Mouse (Mus musculus) liver, embryonic 11.5 days (tissue): ENCODE data around the gene Setdb1. TPM values are rescaled to one million over a fixed set of nuclear protein-coding genes. Genes with fewer than 3 reads are reported as not detected.

Experiments used
- ATAC-seq: fragments of 200-750 bp; cut with Nextera tagmentation; replicated peaks from 2 replicates; pipeline ENCODE4 v1.8.0; 2017; ENCODE audit warnings: moderate number of reproducible peaks, mild to moderate bottlenecking, moderate TSS enrichment, moderate library complexity; ENCODE audit not compliant: low FRiP score
- DNase-seq: peaks from one replicate; pipeline ENCODE4 v3.0.0-alpha.2; 2017; ENCODE audit warnings: low spot score
- H3K27ac ChIP-seq: fragments of 300-500 bp; sonication (generic); 2 replicates; pipeline ENCODE4 v1.5.1; 2014; ENCODE audit warnings: mild to moderate bottlenecking, low read depth, low read length, control low read depth
- H3K27me3 ChIP-seq: fragments of 300-500 bp; sonication (generic); replicated peaks from 2 replicates; pipeline ENCODE4 v1.6.1; 2014; ENCODE audit warnings: low read length, mixed read lengths; ENCODE audit not compliant: control insufficient read depth, insufficient read depth
- H3K36me3 ChIP-seq: fragments of 300-500 bp; sonication (generic); 2 replicates; pipeline ENCODE4 v1.6.1; 2014; ENCODE audit warnings: mild to moderate bottlenecking, low read length, moderate library complexity, mixed read lengths; ENCODE audit not compliant: control insufficient read depth, insufficient read depth
- H3K4me1 ChIP-seq: fragments of 300-500 bp; sonication (generic); replicated peaks from 2 replicates; pipeline ENCODE4 v1.6.1; 2014; ENCODE audit warnings: low read length, mixed read lengths; ENCODE audit not compliant: control insufficient read depth, insufficient read depth
- H3K4me2 ChIP-seq: fragments of 300-500 bp; sonication (generic); 2 replicates; pipeline ENCODE4 v1.6.1; 2014; ENCODE audit warnings: mild to moderate bottlenecking, control low read depth, moderate library complexity
- H3K4me3 ChIP-seq: fragments of 300-500 bp; sonication (generic); 2 replicates; pipeline ENCODE4 v1.5.1; 2014; ENCODE audit warnings: low read depth, low read length, control low read depth
- H3K9ac ChIP-seq: fragments of 300-500 bp; sonication (generic); 2 replicates; pipeline ENCODE4 v1.6.1; 2014; ENCODE audit warnings: low read depth, low read length, control low read depth
- H3K9me3 ChIP-seq: fragments of 300-500 bp; sonication (generic); 2 replicates; pipeline ENCODE4 v1.6.1; 2016; ENCODE audit warnings: low read length, inconsistent platforms, mixed read lengths; ENCODE audit not compliant: control insufficient read depth
- WGBS: fragments of 180-500 bp; shearing (Covaris S2); extraction: QIAGEN DNeasy Blood & Tissue Kit; methylation state at CpG from one replicate; pipeline ENCODE4 v1.1.7; 2014; 5-methylcytosine and 5-hydroxymethylcytosine counted together
- polyA plus RNA-seq: library from polyadenylated mRNA; unstranded; fragments of >200 nt; fragmentation: Nextera tagmentation; extraction: Ambion mirVana; gene quantifications from 2 replicates; pipeline ENCODE4 v1.2.1, GENCODE M21; 2014

Setdb1 gene
- polyA plus RNA-seq, 1 experiment from 2014 or later: 47.0 TPM

- ATAC-seq (no peak), DNase-seq (no peak)
- Histone ChIP-seq H3K4me1 (peaks cover 27% of the 10 kb centered on the region), H3K27ac (no peak overlapping the region), H3K9me3 (no peaks in the 10 kb centered on the region), H3K4me3 (no peak overlapping the region), H3K36me3 (0 out of 2 replicates have a peak, but pooled peaks cover 2% of the 10 kb centered on the region), H3K4me2 (no peak overlapping the region), H3K27me3 (no peaks in the 10 kb centered on the region), H3K9ac (no peak overlapping the region)
- WGBS: 62% methylated on average over 6 of the region's 6 CpGs
Observed at GRCm38 (mm10) chr3:95275161-95275560, 81.8 kb downstream of the Setdb1 start.

- 88% methylated on average over 4 of the region's 4 CpGs for WGBS
- DNase-seq (no peak), ATAC-seq (no peak)
- H3K4me3 ChIP-seq: no peak overlapping the region
- H3K36me3 ChIP-seq: 0 out of 2 replicates have a peak, but pooled peaks cover 2% of the 10 kb centered on the region
- no peak overlapping the region for H3K27ac ChIP-seq
- no peaks in the 10 kb centered on the region for H3K9me3 ChIP-seq
- H3K9ac ChIP-seq: no peak overlapping the region
- no peaks in the 10 kb centered on the region for H3K27me3 ChIP-seq
- H3K4me1 ChIP-seq: peaks cover 22% of the 10 kb centered on the region
- no peak overlapping the region for H3K4me2 ChIP-seq
Observed at GRCm38 (mm10) chr3:95274453-95274852, 82.5 kb downstream of the Setdb1 start.

Other genes starting within 250 kb of the Setdb1 start
- 109 and 111 TPM in 2 replicates for gene Vps72, start 246.2 kb downstream of the Setdb1 start, polyA plus RNA-seq
- gene Tmod4, start 232.7 kb downstream of the Setdb1 start, polyA plus RNA-seq: 1.1 TPM in 2 replicates
- gene Scnm1, start 223.2 kb downstream of the Setdb1 start, polyA plus RNA-seq: 53.1 and 58.5 TPM in 2 replicates
- 8.9 and 9.1 TPM in 2 replicates for gene Lysmd1, start 223.1 kb downstream of the Setdb1 start, polyA plus RNA-seq
- 4.8 and 5.4 TPM in 2 replicates for gene Tnfaip8l2, start 214.8 kb downstream of the Setdb1 start, polyA plus RNA-seq
- 2.5 and 2.8 TPM in 2 replicates for gene Sema6c, start 196.7 kb downstream of the Setdb1 start, polyA plus RNA-seq
- 9.1 and 9.3 TPM in 2 replicates for gene Gabpb2, start 139.3 kb downstream of the Setdb1 start, polyA plus RNA-seq
- gene Cdc42se1, start 128.5 kb downstream of the Setdb1 start, polyA plus RNA-seq: 93.6 and 102 TPM in 2 replicates
- gene Mllt11, start 125.0 kb downstream of the Setdb1 start, polyA plus RNA-seq: 8.6 and 8.7 TPM in 2 replicates
- 0.95 and 1.0 TPM in 2 replicates for gene Gm128, start 115.6 kb downstream of the Setdb1 start, polyA plus RNA-seq
- gene Bnipl, start 106.0 kb downstream of the Setdb1 start, polyA plus RNA-seq: 0.08 and 0.25 TPM in 2 replicates
- gene Mindy1, start 75.9 kb downstream of the Setdb1 start, polyA plus RNA-seq: 29.0 and 29.9 TPM in 2 replicates
- gene Prune1, start 75.1 kb downstream of the Setdb1 start, polyA plus RNA-seq: 19.8 and 22.7 TPM in 2 replicates
- 5.5 and 6.7 TPM in 2 replicates for gene Anxa9, start 50.0 kb downstream of the Setdb1 start, polyA plus RNA-seq
- 178 and 182 TPM in 2 replicates for gene Cers2, start 42.4 kb downstream of the Setdb1 start, polyA plus RNA-seq
- gene 4930558C23Rik, start 45.6 kb upstream of the Setdb1 start, polyA plus RNA-seq: not detected in 2 replicates
- gene Arnt, start 77.2 kb upstream of the Setdb1 start, polyA plus RNA-seq: 26.5 and 29.8 TPM in 2 replicates
- gene Ctsk, start 142.1 kb upstream of the Setdb1 start, polyA plus RNA-seq: 1.7 and 1.8 TPM in 2 replicates
- gene Ctss, start 169.6 kb upstream of the Setdb1 start, polyA plus RNA-seq: 16.6 and 18.5 TPM in 2 replicates
- 0.13 and 0.23 TPM in 2 replicates for gene Hormad1, start 202.5 kb upstream of the Setdb1 start, polyA plus RNA-seq
- 29.8 and 34.3 TPM in 2 replicates for gene Golph3l, start 231.7 kb upstream of the Setdb1 start, polyA plus RNA-seq